ENCODE assay signal across 21 mouse cellular contexts in genomic region chr6:30243347-30244007, GRCm38 (mm10).
DNase-seq lines count a peak whose midpoint lies in the region; ATAC-seq and TF ChIP-seq lines count a peak whose summit lies in the region.
"Had no signal": no experiment of that assay in that cellular context is flagged by ENCODE, and none has a peak within 500 bp of the region (broad histone marks: within the 10 kb centered on the region; RNA-seq: fewer than 3 reads in every experiment).

No protein-coding gene starts in this region.

- no peak for ATAC-seq in heart, embryonic 12.5 days (ENCODE audit: insufficient number of reproducible peaks, low FRiP score)
- ATAC-seq in kidney, postnatal 0 days (replicated peaks; ENCODE audit: low FRiP score, low read depth) = no peak
- ATAC-seq in megakaryocyte progenitor cell, adult 5-6 weeks (replicated peaks; ENCODE audit: poor library complexity) = peak; percentile 52
- ATAC-seq: forebrain, embryonic 13.5 days; midbrain, embryonic 16.5 days had no signal

- intact Hi-C loops in heart, postnatal 36 days (cut with DNase I) = no loop called here

- no peak overlapping the region for H3K4me3 ChIP-seq in heart, embryonic 12.5 days
- H3K4me3 ChIP-seq in kidney, postnatal 0 days (replicated peaks; ENCODE audit: low read depth, low read length) = no peak overlapping the region
- H3K4me3 ChIP-seq in MEL (ENCODE audit: control insufficient read depth in 1 of 2, insufficient read depth in 1 of 2, low read depth in 2 of 2, low read length in 2 of 2) = no peak overlapping the region
- H3K4me3 ChIP-seq: embryonic facial prominence, embryonic 12.5 days; erythroblast, embryonic 14.5 days; forebrain, embryonic 13.5 days; hindbrain, embryonic 12.5 days; limb, embryonic 12.5 days; liver, embryonic 13.5 days; lung, embryonic 15.5 days had no signal

- H3K9ac ChIP-seq in heart, embryonic 12.5 days = no peak overlapping the region
- no peak overlapping the region for H3K9ac ChIP-seq in kidney, postnatal 0 days (ENCODE audit: low read depth, low read length)
- no peak overlapping the region for H3K9ac ChIP-seq in MEL (ENCODE audit: control insufficient read depth, low read depth, low read length, poor library complexity, severe bottlenecking)
- H3K9ac ChIP-seq: embryonic facial prominence, embryonic 12.5 days; forebrain, embryonic 13.5 days; hindbrain, embryonic 12.5 days; limb, embryonic 12.5 days; liver, embryonic 13.5 days; lung, embryonic 15.5 days had no signal

- H3K9me3 ChIP-seq in heart, embryonic 12.5 days (replicated peaks) = no peaks in the 10 kb centered on the region
- no peaks in the 10 kb centered on the region for H3K9me3 ChIP-seq in kidney, postnatal 0 days (replicated peaks; ENCODE audit: low read length)
- H3K9me3 ChIP-seq in MEL (replicated peaks; ENCODE audit: insufficient read depth, low read length) = no peaks in the 10 kb centered on the region
- H3K9me3 ChIP-seq: embryonic facial prominence, embryonic 12.5 days; forebrain, embryonic 13.5 days; hindbrain, embryonic 12.5 days; limb, embryonic 12.5 days; liver, embryonic 13.5 days; lung, embryonic 15.5 days had no signal

- H3K36me3 ChIP-seq in heart, embryonic 12.5 days = peaks cover 33% of the 10 kb centered on the region
- H3K36me3 ChIP-seq in kidney, postnatal 0 days (ENCODE audit: insufficient read depth, low read length) = 0 out of 2 replicates have a peak, but pooled peaks cover 14% of the 10 kb centered on the region
- peaks cover 0 to 14% of the 10 kb centered on the region in 2 experiments; a peak in 2 of 4 replicates for H3K36me3 ChIP-seq in MEL (ENCODE audit: control insufficient read depth in 1 of 2, insufficient read depth in 2 of 2, low read length in 2 of 2)

- DNase-seq in heart, postnatal 36 days = no peak
- peak; percentile 33 for DNase-seq in kidney, postnatal 0 days (ENCODE audit: low spot score)
- no peak for DNase-seq in kidney, adult 11 months
- no peak for DNase-seq in MEL (ENCODE audit: low read depth, low spot score)
- no peak for DNase-seq in urinary bladder, adult 18-20 months (ENCODE audit: low spot score in 2 of 2)
- DNase-seq: adrenal gland, postnatal 10 days; cerebellum, postnatal 10 days; kidney, adult 8-10 months; kidney, postnatal 36 days; liver, embryonic 13.5 days; right cerebral cortex, postnatal 25 days; thymus, postnatal 36 days had no signal

- peaks cover 21% of the 10 kb centered on the region for H3K4me1 ChIP-seq in heart, embryonic 12.5 days (replicated peaks)
- no peaks in the 10 kb centered on the region for H3K4me1 ChIP-seq in kidney, postnatal 0 days (replicated peaks; ENCODE audit: insufficient read depth, low read length)
- peaks cover 8% of the 10 kb centered on the region in 2 experiments; a peak in 3 of 4 replicates for H3K4me1 ChIP-seq in MEL (ENCODE audit: control insufficient read depth in 1 of 2, insufficient read depth in 2 of 2, low read length in 2 of 2)
- H3K4me1 ChIP-seq: embryonic facial prominence, embryonic 12.5 days; hindbrain, embryonic 12.5 days; limb, embryonic 12.5 days; lung, embryonic 15.5 days had no signal

- TF ChIP-seq CTCF in kidney, postnatal 0 days (IDR thresholded peaks at IDR 0.05; ENCODE audit: low read depth) = no peak
- TF ChIP-seq CTCF in MEL (IDR thresholded peaks at IDR 0.05 in 2 of 3, conservative IDR thresholded peaks at IDR 0.05 in 1 of 3; ENCODE audit: control insufficient read depth in 1 of 3, insufficient read depth in 1 of 3, low read depth in 2 of 3, low read length in 3 of 3, poor library complexity in 1 of 3, severe bottlenecking in 1 of 3) = no peak

- no peak for TF ChIP-seq EP300 in MEL (IDR thresholded peaks at IDR 0.05; ENCODE audit: low read depth in 1 of 2, low read length in 2 of 2)

- 76% methylated on average over 9 of the region's 9 CpGs for WGBS in heart, embryonic 12.5 days
- 75% methylated on average over 9 of the region's 9 CpGs for WGBS in kidney, postnatal 0 days

- no peaks in the 10 kb centered on the region for H3K79me2 ChIP-seq in MEL (ENCODE audit: control insufficient read depth, insufficient read depth, low read length, poor library complexity)

- no peak for TF ChIP-seq RAD21 in MEL (IDR thresholded peaks at IDR 0.05; ENCODE audit: low read depth, low read length)

- no peaks in the 10 kb centered on the region for H3K27me3 ChIP-seq in heart, embryonic 12.5 days (replicated peaks)
- H3K27me3 ChIP-seq in kidney, postnatal 0 days (ENCODE audit: insufficient read depth, low read length) = no peaks in the 10 kb centered on the region
- H3K27me3 ChIP-seq in MEL (ENCODE audit: control insufficient read depth in 1 of 2, insufficient read depth in 2 of 2, low read length in 2 of 2) = no peaks in the 10 kb centered on the region
- H3K27me3 ChIP-seq: embryonic facial prominence, embryonic 12.5 days; forebrain, embryonic 13.5 days; hindbrain, embryonic 12.5 days; limb, embryonic 12.5 days; liver, embryonic 13.5 days; lung, embryonic 15.5 days had no signal

- TF ChIP-seq POLR2A in MEL (IDR thresholded peaks at IDR 0.05; ENCODE audit: control insufficient read depth in 1 of 2, insufficient read depth in 1 of 2, low read depth in 1 of 2, low read length in 2 of 2, poor library complexity in 1 of 2) = no peak

- H3K4me2 ChIP-seq in heart, embryonic 12.5 days = no peak overlapping the region
- no peak overlapping the region for H3K4me2 ChIP-seq in kidney, postnatal 0 days (ENCODE audit: low read length)
- H3K4me2 ChIP-seq: embryonic facial prominence, embryonic 12.5 days; forebrain, embryonic 13.5 days; hindbrain, embryonic 12.5 days; limb, embryonic 12.5 days; liver, embryonic 13.5 days; lung, embryonic 15.5 days had no signal

- peak overlapping the region; percentile 57; the same call in 1 of the 2 replicates for H3K27ac ChIP-seq in heart, embryonic 12.5 days (ENCODE audit: poor library complexity, severe bottlenecking)
- H3K27ac ChIP-seq in kidney, postnatal 0 days = no peak overlapping the region
- no peak overlapping the region for H3K27ac ChIP-seq in MEL (ENCODE audit: control insufficient read depth, low read depth, low read length)
- H3K27ac ChIP-seq: embryonic facial prominence, embryonic 12.5 days; forebrain, embryonic 13.5 days; hindbrain, embryonic 12.5 days; limb, embryonic 12.5 days; liver, embryonic 13.5 days; lung, embryonic 15.5 days had no signal

TF ChIP-seq in MEL, 35 proteins besides CTCF, POLR2A, EP300 and RAD21:
- TF ChIP-seq CHD1 (IDR thresholded peaks at IDR 0.05; ENCODE audit: low read depth, low read length) = no peak
- TF ChIP-seq ZKSCAN1 (IDR thresholded peaks at IDR 0.05; ENCODE audit: low read depth, low read length) = peak; percentile 89
